Mouse (Mus musculus): Measurements from ENCODE around the gene Selenoh. TPM values are rescaled to one million over a fixed set of nuclear protein-coding genes. Genes with fewer than 3 reads are reported as not detected.
A peak's percentile ranks its signal among the peaks of the same experiment; 100 is the strongest.
"Not testable (repeated sequence)": the region's sequence is repeated elsewhere in the genome, so short reads cannot be mapped to it uniquely, and the experiment has no call there.

Gene Selenoh
- polyA plus RNA-seq, 1 experiment from 2014 or later: 214 TPM

DNA sequence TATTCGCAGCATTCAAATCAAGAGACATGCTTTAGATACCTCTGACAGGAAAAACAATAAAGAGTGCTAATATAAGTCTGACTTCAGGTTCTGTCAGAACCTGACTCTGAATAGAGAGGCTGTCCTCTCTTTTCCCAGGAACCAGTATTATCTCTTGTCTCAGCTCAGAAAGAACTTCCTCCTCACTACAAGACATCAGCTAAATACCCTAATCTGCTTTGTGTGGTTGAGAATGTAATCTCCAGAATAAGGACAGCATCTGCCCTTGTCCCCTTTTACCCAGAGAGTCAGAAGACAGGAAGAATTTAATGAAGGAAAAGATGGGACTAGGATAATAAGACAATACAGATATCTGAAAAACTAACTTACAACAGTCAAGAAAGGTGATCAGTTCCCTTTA is 32.9 kb upstream of the Selenoh start:
- no peak overlapping the region for H3K4me3 ChIP-seq
- no peak overlapping the region for H3K9ac ChIP-seq
- 0 out of 2 replicates have a peak, but pooled peaks cover 2% of the 10 kb centered on the region for H3K4me1 ChIP-seq (replicated peaks)
- H3K9me3 ChIP-seq (replicated peaks): no peaks in the 10 kb centered on the region
- ATAC-seq (replicated peaks; ENCODE audit: insufficient number of reproducible peaks, insufficient read depth, low FRiP score, low read depth): no peak
- no peaks in the 10 kb centered on the region for H3K27me3 ChIP-seq
- WGBS: 85% methylated on average over 1 of the region's 1 CpGs
- peaks cover 25% of the 10 kb centered on the region for H3K36me3 ChIP-seq
- no peak overlapping the region for H3K4me2 ChIP-seq
- H3K27ac ChIP-seq: no peak overlapping the region

DNA sequence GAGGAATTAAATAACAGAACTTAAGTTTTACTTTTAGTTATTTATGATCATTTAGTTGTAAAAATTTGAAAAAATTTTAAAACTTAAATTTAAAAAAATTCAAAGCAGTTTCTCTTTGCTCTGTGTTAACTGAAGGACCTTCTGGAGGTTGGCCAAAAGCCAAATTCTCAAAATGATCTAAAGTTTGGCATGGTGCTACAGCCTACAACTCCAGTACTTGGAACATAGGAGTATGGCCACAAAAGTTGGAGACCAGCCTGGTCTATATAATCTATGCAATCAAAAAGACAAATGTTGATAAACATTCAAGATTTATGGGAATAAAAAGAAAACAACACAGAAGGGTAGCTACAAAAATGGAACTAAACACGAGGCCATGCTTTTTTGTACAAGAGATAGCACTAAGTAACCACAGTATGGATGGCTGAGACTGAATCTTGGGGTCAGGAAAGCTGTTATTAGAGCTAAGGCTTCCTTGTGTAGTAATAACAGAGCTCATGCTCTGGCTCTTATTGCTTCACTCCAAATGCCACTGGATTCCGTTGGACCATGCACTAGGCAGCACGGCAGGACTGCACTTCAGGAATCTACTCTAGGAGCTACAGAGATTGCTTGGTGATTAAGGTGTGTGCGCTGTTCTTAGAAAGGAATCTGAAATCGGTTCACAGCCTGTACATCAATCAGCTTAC is 24.6 kb upstream of the Selenoh start:
- Histone ChIP-seq H3K4me2 (no peak overlapping the region), H3K36me3 (peaks cover 62% of the 10 kb centered on the region), H3K4me1 (replicated peaks) (no peaks in the 10 kb centered on the region), H3K4me3 (no peak overlapping the region), H3K9me3 (replicated peaks) (no peaks in the 10 kb centered on the region), H3K27me3 (no peaks in the 10 kb centered on the region), H3K27ac (no peak overlapping the region), H3K9ac (no peak overlapping the region)
- 83% methylated on average over 5 of the region's 5 CpGs for WGBS
- ATAC-seq (replicated peaks; ENCODE audit: insufficient number of reproducible peaks, insufficient read depth, low FRiP score, low read depth): no peak

DNA sequence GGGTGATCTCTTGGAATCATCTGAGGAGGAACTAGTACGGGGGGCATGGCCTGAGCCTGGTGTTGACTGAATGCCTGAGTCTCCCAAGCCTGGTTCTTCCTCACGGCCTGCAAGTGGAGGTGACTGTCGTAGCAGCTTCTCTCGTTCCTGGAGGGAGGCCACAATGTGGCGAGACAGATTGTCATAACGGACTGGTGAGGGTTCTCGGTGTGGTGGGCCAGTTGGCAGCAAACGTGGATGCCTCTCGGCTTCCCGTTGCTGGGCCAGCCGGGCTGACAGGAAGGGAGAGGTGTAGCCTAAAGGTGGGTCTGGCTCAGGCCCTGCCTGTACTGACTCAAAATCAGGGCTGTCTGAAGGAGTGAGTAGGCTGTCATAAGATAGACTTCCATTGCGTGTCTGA is 19.5 kb upstream of the Selenoh start:
- Histone ChIP-seq H3K4me1 (replicated peaks) (no peaks in the 10 kb centered on the region), H3K4me3 (no peak overlapping the region), H3K9ac (no peak overlapping the region), H3K27me3 (no peaks in the 10 kb centered on the region), H3K36me3 (peaks cover 89% of the 10 kb centered on the region), H3K9me3 (replicated peaks) (no peaks in the 10 kb centered on the region), H3K27ac (no peak overlapping the region), H3K4me2 (no peak overlapping the region)
- ATAC-seq (replicated peaks; ENCODE audit: insufficient number of reproducible peaks, insufficient read depth, low FRiP score, low read depth): no peak
- WGBS: 89% methylated on average over 12 of the region's 12 CpGs

DNA sequence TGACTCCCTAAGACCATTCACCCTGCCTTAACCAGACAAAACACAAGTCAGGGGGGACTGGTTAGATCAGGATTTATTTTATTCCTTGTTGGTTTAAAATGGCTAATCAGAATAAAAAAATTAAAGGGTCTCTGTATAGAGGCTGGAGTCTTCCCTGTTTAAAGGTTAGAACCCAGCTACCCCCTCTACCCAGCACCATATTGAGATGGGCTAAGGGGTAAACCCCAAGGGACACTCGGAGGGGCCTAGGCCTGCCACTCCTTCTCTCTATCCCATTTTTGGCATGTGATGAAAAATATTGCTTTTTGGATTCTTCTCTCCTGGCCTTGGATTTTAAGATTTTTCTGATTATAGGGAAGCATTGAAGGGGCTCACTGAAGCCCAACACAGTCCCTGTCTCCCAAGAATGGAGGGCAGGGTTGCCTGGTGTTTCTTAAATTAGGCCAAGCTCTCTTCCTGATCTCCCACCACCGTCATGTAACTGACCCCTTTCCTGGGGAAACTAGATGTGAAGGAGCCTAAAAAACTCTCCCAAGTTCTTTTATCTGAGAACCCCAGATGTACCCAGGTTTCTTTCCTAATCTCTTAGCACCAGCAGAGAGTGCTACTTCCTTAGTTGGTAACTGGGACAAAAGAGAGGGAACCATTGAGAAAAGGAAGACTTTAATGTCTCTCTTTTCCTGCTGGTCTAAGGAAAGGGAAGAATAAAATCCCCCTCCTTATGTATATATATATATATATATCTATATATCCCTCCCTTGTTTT is 17.7 kb upstream of the Selenoh start:
- Histone ChIP-seq H3K9me3 (replicated peaks) (no peaks in the 10 kb centered on the region), H3K4me2 (no peak overlapping the region), H3K27ac (no peak overlapping the region), H3K9ac (no peak overlapping the region), H3K4me3 (no peak overlapping the region), H3K27me3 (no peaks in the 10 kb centered on the region), H3K36me3 (peaks cover 77% of the 10 kb centered on the region), H3K4me1 (replicated peaks) (no peaks in the 10 kb centered on the region)
- no peak for ATAC-seq (replicated peaks; ENCODE audit: insufficient number of reproducible peaks, insufficient read depth, low FRiP score, low read depth)
- WGBS: 73% methylated on average over 2 of the region's 2 CpGs

DNA sequence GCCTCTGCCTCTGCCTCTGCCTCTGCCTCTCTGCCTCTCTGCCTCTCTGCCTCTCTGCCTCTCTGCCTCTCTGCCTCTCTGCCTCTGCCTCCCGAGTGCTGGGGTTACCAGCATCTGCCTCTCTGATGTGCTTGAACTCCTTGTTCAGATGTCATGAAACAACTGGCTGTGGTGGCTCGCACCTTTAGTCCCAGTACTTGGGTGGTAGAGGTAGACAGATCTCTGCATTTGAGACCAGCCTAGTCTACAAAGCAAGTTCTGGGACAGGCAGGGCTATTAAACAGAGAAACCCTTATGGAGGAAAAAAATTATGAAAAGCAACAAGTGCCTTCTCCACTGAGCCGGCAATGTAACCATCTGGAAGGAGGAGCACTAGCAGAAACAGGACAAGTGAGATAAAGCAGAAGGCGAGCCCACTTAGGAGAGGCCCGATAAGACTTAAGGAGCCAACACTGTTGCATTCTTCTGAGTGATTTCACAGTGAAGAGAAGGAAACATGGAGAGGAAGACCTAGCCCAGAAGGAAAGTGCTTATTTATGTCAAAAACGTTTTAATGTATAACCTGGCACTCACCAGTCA is 12.1 kb upstream of the Selenoh start:
- Histone ChIP-seq H3K4me2 (no peak overlapping the region), H3K27me3 (no peaks in the 10 kb centered on the region), H3K4me1 (replicated peaks) (peaks cover 11% of the 10 kb centered on the region), H3K27ac (no peak overlapping the region; the same call in 1 of the 2 replicates), H3K4me3 (no peak overlapping the region), H3K36me3 (peaks cover 27% of the 10 kb centered on the region), H3K9ac (no peak overlapping the region), H3K9me3 (replicated peaks) (no peaks in the 10 kb centered on the region)
- WGBS: 30% methylated on average over 6 of the region's 6 CpGs
- no peak for ATAC-seq (replicated peaks; ENCODE audit: insufficient number of reproducible peaks, insufficient read depth, low FRiP score, low read depth)

- Histone ChIP-seq H3K9me3 (replicated peaks) (no peaks in the 10 kb centered on the region), H3K4me3 (peak within 1 kb of the TSS; percentile 99), H3K27me3 (no peaks in the 10 kb centered on the region), H3K9ac (peak within 1 kb of the TSS; percentile 91), H3K4me2 (peak within 1 kb of the TSS; percentile 85), H3K36me3 (peaks cover 24% of the 10 kb centered on the region), H3K27ac (peak within 1 kb of the TSS; percentile 78), H3K4me1 (replicated peaks) (peaks cover 27% of the 10 kb centered on the region)
- ATAC-seq (replicated peaks; ENCODE audit: insufficient number of reproducible peaks, insufficient read depth, low FRiP score, low read depth): no peak
- 13% methylated on average over 8 of the region's 8 CpGs for WGBS
Observed at GRCm38 (mm10) chr2:84679016-84679415, 8.4 kb upstream of the Selenoh start, which contains the start of gene Tmx2. TSS of gene Tmx2 (minus strand) at chr2:84679140.

DNA sequence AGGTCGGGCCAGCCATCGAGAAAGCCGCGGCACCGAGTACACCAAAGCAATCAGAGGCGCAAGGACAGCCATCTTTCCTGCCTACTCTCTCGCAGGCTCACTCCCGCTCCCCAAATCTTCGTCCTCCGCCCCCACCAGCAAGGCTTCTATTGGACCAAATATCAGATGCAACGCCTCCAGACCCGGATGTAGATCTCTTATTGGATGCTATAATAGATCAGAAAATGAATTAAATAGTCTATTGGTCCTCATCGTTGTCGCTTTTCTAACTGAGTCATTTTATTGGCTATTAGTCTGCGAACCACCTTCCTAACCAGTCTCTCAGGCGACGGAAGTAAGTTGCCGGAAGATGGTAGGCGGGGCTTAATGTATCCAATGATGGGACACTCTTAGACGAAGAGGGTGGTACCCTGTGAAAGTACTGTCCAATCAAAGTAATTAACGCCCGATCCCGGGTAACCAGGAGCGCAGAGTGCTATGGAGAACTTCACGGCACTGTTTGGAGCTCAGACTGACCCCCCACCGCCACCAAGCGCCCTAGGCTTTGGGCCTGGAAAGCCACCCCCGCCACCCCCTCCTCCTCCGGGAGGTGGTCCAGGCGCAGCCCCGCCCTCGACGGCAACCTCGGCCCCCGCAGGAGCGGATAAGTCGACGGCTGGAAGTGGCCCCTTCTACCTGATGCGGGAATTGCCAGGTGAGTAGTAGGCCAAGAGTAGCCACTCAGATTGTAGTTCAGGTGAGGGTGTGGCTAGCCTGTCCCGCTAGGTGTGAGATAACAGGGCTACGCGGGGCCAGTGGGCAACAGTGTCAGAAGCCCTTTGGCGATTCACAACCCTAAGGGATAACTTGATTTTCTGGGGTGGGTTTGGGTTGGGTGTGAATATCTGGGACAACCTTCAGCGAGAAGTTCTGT is 7.7 kb upstream of the Selenoh start, which contains the start of the genes Gm28635 and Med19:
TSS of gene Gm28635 (minus strand) at position 74 of the 913 bp plus-strand sequence.
TSS of gene Med19 (plus strand) at position 435 of the 913 bp plus-strand sequence.
- Histone ChIP-seq H3K9ac (peak within 1 kb of the TSS; percentile 91), H3K27ac (peak within 1 kb of the TSS; percentile 78), H3K27me3 (no peaks in the 10 kb centered on the region), H3K9me3 (replicated peaks) (no peaks in the 10 kb centered on the region), H3K4me2 (peak within 1 kb of the TSS; percentile 85), H3K36me3 (peaks cover 29% of the 10 kb centered on the region), H3K4me1 (replicated peaks) (peaks cover 27% of the 10 kb centered on the region), H3K4me3 (peak within 1 kb of the TSS; percentile 99)
- under 1% methylated on average over 44 of the region's 44 CpGs for WGBS
- peak; percentile 99 for ATAC-seq (replicated peaks; ENCODE audit: insufficient number of reproducible peaks, insufficient read depth, low FRiP score, low read depth)

DNA sequence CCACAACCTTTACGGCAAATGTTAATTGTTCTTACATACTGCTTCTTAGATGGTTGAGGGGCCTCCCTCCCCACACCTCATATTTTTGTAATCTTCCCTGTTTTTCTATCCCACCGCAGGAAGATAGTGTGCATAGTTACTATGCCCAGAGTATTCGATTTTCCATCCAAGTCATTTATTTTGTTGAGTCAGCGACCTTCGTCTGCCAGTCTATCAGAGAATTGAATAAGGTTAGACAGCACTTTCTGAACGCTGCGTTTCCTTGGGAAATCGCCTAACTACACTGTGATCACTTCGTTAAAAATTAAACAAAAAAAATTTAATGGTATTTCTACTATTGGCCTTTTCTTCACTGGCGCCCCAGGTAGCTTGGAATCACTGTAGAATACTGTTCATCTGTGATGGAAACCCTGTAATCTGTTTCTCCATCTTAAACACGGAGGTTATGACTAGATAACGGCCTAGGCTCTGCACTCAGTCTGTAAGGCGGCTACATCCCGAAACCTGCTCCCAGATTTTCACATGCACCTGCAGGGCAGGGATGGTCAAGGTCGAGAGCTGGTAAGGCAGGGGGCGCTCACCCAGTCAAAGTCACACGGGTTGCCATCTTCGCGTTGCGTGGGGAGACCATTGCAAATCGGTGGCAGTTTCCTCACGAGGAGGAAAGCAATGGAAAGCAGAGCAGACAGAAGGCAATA is 6.8 kb upstream of the Selenoh start:
- Histone ChIP-seq H3K9me3 (replicated peaks) (no peaks in the 10 kb centered on the region), H3K27ac (peak overlapping the region; percentile 78), H3K36me3 (peaks cover 37% of the 10 kb centered on the region), H3K4me2 (peak overlapping the region; percentile 71), H3K9ac (peak overlapping the region; percentile 69), H3K4me1 (replicated peaks) (peaks cover 22% of the 10 kb centered on the region), H3K4me3 (peak overlapping the region; percentile 99), H3K27me3 (no peaks in the 10 kb centered on the region)
- peak; percentile 51 for ATAC-seq (replicated peaks; ENCODE audit: insufficient number of reproducible peaks, insufficient read depth, low FRiP score, low read depth)
- 6% methylated on average over 22 of the region's 22 CpGs for WGBS

DNA sequence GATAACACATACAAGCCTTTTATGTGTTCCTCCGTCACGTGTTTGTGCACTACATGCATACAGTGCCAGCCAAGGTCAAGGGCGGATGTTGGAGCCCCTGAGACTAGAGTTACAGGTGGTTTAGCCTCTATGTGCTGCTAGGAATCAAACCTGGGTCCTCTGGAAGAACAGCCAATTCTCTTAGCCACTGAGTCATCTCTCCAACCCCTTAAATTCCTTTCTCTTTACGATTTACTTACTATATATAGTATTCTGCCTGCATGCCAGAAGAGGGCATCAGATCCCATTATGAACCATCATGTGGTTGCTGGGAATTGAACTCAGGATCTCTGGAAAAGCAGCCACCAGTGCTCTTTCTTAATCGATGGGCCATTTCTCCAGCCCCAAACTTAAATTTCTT is 965 bp upstream of the Selenoh start:
- not testable (repeated sequence) for H3K9ac ChIP-seq; ATAC-seq (replicated peaks; ENCODE audit: insufficient number of reproducible peaks, insufficient read depth, low FRiP score, low read depth); H3K27me3 ChIP-seq; H3K4me3 ChIP-seq; H3K9me3 ChIP-seq (replicated peaks)
- 54% methylated on average over 4 of the region's 5 CpGs for WGBS
- Histone ChIP-seq H3K36me3 (peaks cover 47% of the 10 kb centered on the region), H3K4me2 (peak overlapping the region; percentile 79; the same call in 1 of the 2 replicates), H3K27ac (peak overlapping the region; percentile 92), H3K4me1 (replicated peaks) (peaks cover 22% of the 10 kb centered on the region)

DNA sequence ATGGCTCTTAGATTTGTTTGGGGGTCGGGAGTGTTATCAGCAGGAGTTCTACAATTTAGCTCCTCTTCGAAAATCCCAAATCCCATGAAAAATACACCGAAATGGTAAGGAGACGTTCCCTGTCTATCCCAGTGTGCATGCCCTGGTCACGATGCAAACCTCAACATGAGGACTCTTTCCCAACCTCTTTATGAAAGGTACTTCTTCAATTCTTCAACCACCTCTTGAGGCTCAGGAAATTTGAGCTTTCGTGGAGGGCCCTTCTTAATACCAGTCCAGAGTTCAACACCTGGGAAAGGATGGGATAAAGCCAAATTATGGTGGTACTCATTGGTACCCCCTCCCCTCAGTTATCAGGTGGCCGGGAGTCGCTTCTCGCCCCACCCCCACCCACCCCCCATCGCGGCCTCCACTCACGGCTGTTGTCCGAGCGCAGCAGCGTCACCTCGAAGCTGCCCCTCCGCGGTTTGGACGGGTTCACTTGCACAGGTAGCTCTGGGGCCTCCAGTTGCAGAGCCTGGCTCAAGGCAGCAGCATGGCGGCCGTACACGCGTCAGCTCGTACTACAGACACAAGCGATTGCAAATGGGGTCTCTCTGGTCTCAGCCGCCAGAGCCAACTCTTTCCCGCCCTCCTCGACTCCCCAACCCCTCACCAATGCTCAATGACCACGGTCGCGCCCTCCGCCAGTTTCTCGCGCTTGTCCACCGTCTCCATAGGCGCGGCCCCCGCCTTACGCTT is 572 bp downstream of the Selenoh start:
- peak; percentile 63 for ATAC-seq (replicated peaks; ENCODE audit: insufficient number of reproducible peaks, insufficient read depth, low FRiP score, low read depth)
- 4% methylated on average over 39 of the region's 39 CpGs for WGBS

More for the DNA sequence above, 572 bp downstream of the Selenoh start:
- no peaks in the 10 kb centered on the region for H3K27me3 ChIP-seq
- H3K4me3 ChIP-seq: peak overlapping the region; percentile 97
- H3K27ac ChIP-seq: peak overlapping the region; percentile 92
- peak overlapping the region; percentile 79 for H3K4me2 ChIP-seq
- H3K9me3 ChIP-seq (replicated peaks): no peaks in the 10 kb centered on the region
- H3K36me3 ChIP-seq: peaks cover 33% of the 10 kb centered on the region
- H3K4me1 ChIP-seq (replicated peaks): peaks cover 14% of the 10 kb centered on the region
- peak overlapping the region; percentile 96 for H3K9ac ChIP-seq

Measured in heart, embryonic 15.5 days (tissue).